Mouse (Mus musculus) liver, adult 2 months (tissue): ENCODE results near the gene Dido1. TPM values are rescaled to one million over a fixed set of nuclear protein-coding genes. Genes with fewer than 3 reads are reported as not detected.

Experiments used
- DNase-seq: peaks from one replicate; pipeline ENCODE4 v3.0.0-alpha.2; 2011; ENCODE audit warnings: low read depth, low spot score; ENCODE audit errors: extremely low read depth
- H3K27ac ChIP-seq: fragments of 200-500 bp; replicated peaks from 2 replicates; pipeline ENCODE4 v1.5.1; 2012; ENCODE audit warnings: low read depth, mild to moderate bottlenecking, control low read depth, inconsistent platforms, low read length; ENCODE audit not compliant: insufficient read depth
- H3K27me3 ChIP-seq: fragments of 200-500 bp; 2 replicates; pipeline ENCODE4 v1.6.1; 2012; ENCODE audit warnings: mild to moderate bottlenecking, moderate library complexity, low read length, inconsistent platforms; ENCODE audit not compliant: control insufficient read depth, insufficient read depth
- H3K36me3 ChIP-seq: fragments of 200-500 bp; 2 replicates; pipeline ENCODE4 v1.6.1; 2012; ENCODE audit warnings: low read length, inconsistent platforms; ENCODE audit not compliant: control insufficient read depth, insufficient read depth
- H3K4me1 ChIP-seq: fragments of 200-500 bp; 2 replicates; pipeline ENCODE4 v1.6.1; 2011; ENCODE audit warnings: low read length; ENCODE audit not compliant: control insufficient read depth, insufficient read depth
- H3K4me3 ChIP-seq: fragments of 200-500 bp; 2 replicates; pipeline ENCODE4 v1.5.1; 2011; ENCODE audit warnings: low read depth, mild to moderate bottlenecking, control low read depth, low read length, moderate library complexity; ENCODE audit not compliant: insufficient read depth
- H3K79me2 ChIP-seq: fragments of 200-500 bp; 2 replicates; pipeline ENCODE4 v1.6.1; 2012; ENCODE audit warnings: inconsistent platforms, mild to moderate bottlenecking, low read length, moderate library complexity; ENCODE audit not compliant: control insufficient read depth, insufficient read depth
- H3K9ac ChIP-seq: fragments of 200-500 bp; 2 replicates; pipeline ENCODE4 v1.6.1; 2012; ENCODE audit warnings: low read depth, mild to moderate bottlenecking, control low read depth, inconsistent platforms, low read length
- CTCF ChIP-seq: fragments of 200-500 bp; IDR thresholded peaks from 2 replicates; pipeline ENCODE4 v1.5.1; 2011; ENCODE audit warnings: low read depth, low read length, control low read depth
- POLR2A ChIP-seq: fragments of 200-500 bp; IDR thresholded peaks from 2 replicates; pipeline ENCODE4 v1.6.1; 2011; ENCODE audit warnings: low read length, control low read depth; ENCODE audit not compliant: insufficient read depth; ENCODE audit errors: extremely low read depth
- WGBS: fragments of 180-500 bp; shearing (Covaris S2); methylation state at CpG from one replicate; pipeline ENCODE4 v1.1.7; 2018; 5-methylcytosine and 5-hydroxymethylcytosine counted together
- polyA plus RNA-seq: library from polyadenylated mRNA; depleted of rRNA; stranded (reverse); fragments of >200 nt; gene quantifications from 2 replicates; pipeline ENCODE4 v1.2.3, GENCODE M21; 2012
- total RNA-seq: library from RNA; depleted of rRNA; stranded (reverse); fragments of >200 nt; gene quantifications from 2 replicates; pipeline ENCODE4 v1.2.3, GENCODE M21; 2014

Gene Dido1
- total and polyA plus RNA-seq, 2 experiments = 10.0 to 27.1 TPM

DNA sequence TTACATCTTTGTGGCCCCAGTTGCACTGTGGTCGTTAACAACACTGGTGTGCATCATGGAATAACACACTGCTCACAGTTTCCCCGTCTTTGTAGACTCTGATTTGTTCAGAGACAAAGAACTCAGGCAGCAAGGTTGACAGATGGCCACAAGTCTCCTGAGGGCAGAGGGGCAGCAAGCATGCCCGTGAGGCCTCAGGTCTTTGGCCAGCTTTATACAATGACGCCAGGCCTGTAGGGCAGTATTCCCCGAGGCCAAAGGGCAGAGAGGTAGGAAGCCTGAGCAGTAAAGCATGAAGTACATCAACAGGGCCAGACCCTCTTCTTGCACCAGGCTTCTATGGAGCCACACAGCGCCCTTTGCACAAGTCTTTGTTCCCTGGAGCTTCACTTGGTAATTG is 54.6 kb downstream of the Dido1 start:
- no peak for TF ChIP-seq CTCF
- TF ChIP-seq POLR2A = no peak
- Histone ChIP-seq H3K9ac (no peak overlapping the region), H3K36me3 (no peaks in the 10 kb centered on the region), H3K4me1 (no peaks in the 10 kb centered on the region), H3K4me3 (no peak overlapping the region), H3K27me3 (no peaks in the 10 kb centered on the region), H3K79me2 (no peaks in the 10 kb centered on the region), H3K27ac (no peak overlapping the region)
- DNase-seq = no peak
- WGBS = 52% methylated on average over 6 of the region's 6 CpGs

DNA sequence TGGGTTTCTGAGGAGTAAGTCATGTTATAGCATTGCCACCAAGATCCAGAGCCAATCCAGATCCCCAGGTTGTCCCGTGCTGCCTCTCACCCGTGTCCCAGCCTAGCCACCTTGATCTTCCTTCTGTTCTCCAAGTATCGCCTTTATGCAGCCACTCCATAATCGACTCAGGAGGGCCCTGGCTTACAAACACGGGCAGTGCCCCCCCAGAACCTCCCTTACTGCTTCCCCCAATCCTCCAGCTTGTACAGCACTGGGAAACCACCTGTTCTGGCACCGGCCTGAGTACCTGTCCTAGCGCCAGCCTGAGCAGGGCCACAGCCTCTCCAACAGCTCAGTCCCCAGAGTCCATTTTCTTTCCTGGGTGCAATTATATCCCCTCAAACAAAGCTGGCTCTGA is 55.1 kb downstream of the Dido1 start:
- no peak overlapping the region for H3K9ac ChIP-seq
- TF ChIP-seq CTCF = no peak
- no peak for TF ChIP-seq POLR2A
- no peak for DNase-seq
- H3K27ac ChIP-seq = no peak overlapping the region
- 89% methylated on average over 7 of the region's 7 CpGs for WGBS
- H3K79me2 ChIP-seq = no peaks in the 10 kb centered on the region
- H3K4me3 ChIP-seq = no peak overlapping the region
- H3K36me3 ChIP-seq = no peaks in the 10 kb centered on the region
- no peaks in the 10 kb centered on the region for H3K4me1 ChIP-seq
- no peaks in the 10 kb centered on the region for H3K27me3 ChIP-seq

DNA sequence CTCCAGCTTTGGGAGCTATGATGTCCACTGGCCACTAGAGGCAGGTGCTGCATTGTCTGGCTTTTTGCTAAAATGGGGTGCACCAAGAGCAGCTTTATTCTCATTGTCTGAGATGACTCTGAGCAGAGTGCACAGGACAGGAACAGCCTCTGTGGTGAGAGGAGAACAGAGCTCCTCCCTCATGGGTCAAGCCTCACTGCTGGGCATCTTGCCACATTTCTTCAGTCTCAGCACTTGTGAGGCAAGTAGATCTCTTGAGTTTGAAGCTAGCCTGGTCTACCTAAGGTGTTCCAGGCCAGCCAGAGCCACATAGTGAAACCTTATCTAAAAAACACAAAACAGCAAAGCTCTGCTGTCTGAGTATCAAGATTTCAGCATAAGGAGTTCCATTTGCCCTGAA is 63.0 kb downstream of the Dido1 start:
- TF ChIP-seq POLR2A (no peak), CTCF (no peak)
- no peaks in the 10 kb centered on the region for H3K36me3 ChIP-seq
- H3K27ac ChIP-seq = no peak overlapping the region
- no peaks in the 10 kb centered on the region for H3K79me2 ChIP-seq
- no peak overlapping the region for H3K4me3 ChIP-seq
- peaks cover 16% of the 10 kb centered on the region for H3K27me3 ChIP-seq
- H3K9ac ChIP-seq = no peak overlapping the region
- no peaks in the 10 kb centered on the region for H3K4me1 ChIP-seq
- DNase-seq = no peak

GRCm38 (mm10) chr2:180643626-180644025 is 66.2 kb downstream of the Dido1 start:
- no peak overlapping the region for H3K9ac ChIP-seq
- H3K27ac ChIP-seq = no peak overlapping the region
- H3K79me2 ChIP-seq = no peaks in the 10 kb centered on the region
- H3K4me1 ChIP-seq = no peaks in the 10 kb centered on the region
- no peak overlapping the region for H3K4me3 ChIP-seq
- peaks cover 22% of the 10 kb centered on the region for H3K27me3 ChIP-seq
- TF ChIP-seq POLR2A = no peak
- TF ChIP-seq CTCF = no peak
- DNase-seq = no peak
- no peaks in the 10 kb centered on the region for H3K36me3 ChIP-seq

GRCm38 (mm10) chr2:180642555-180643260 is 67.1 kb downstream of the Dido1 start, which contains the start of gene Tcfl5:
Gene Tcfl5 (minus strand): TSS chr2:180642708.
- Histone ChIP-seq H3K27ac (no peak within 1 kb of the TSS), H3K4me3 (no peak within 1 kb of the TSS), H3K36me3 (no peaks in the 10 kb centered on the region), H3K79me2 (no peaks in the 10 kb centered on the region), H3K27me3 (peaks cover 22% of the 10 kb centered on the region), H3K9ac (no peak within 1 kb of the TSS), H3K4me1 (no peaks in the 10 kb centered on the region)
- no peak for DNase-seq
- 26% methylated on average over 54 of the region's 56 CpGs for WGBS
- no peak for TF ChIP-seq POLR2A
- no peak for TF ChIP-seq CTCF
